Mouse (Mus musculus) erythroblast, embryonic 14.5 days (primary cell): ENCODE measurements at regions not wholly inside any gene's neighbourhood (a gene's known extent, or its start where the extent isn't known, plus 50 kb on each side); places are given as distances from the start of the nearest gene placed in this dataset.

Experiments
- GATA1 ChIP-seq: IDR thresholded peaks from 2 replicates; pipeline ENCODE4 v1.6.1; 2012; ENCODE audit warnings: low read length, inconsistent platforms, mixed read lengths
- TAL1 ChIP-seq: IDR thresholded peaks from 3 replicates; pipeline ENCODE4 v1.6.1; 2012; ENCODE audit warnings: low read length, inconsistent platforms, mixed read lengths

- TF ChIP-seq GATA1 (no peak), TAL1 (no peak)
Observed at GRCm38 (mm10) chr16:24172653-24173052, 184.0 kb upstream of the Bcl6 start.
